Mouse (Mus musculus): Measurements from ENCODE around the gene Lsg1. TPM values are rescaled to one million over a fixed set of nuclear protein-coding genes. Genes with fewer than 3 reads are reported as not detected.
A peak's percentile ranks its signal among the peaks of the same experiment; 100 is the strongest.

The Lsg1 gene
- polyA plus RNA-seq, 1 experiment from 2014 or later = 39.1 TPM

- no peak for ATAC-seq
- no peak overlapping the region for H3K27ac ChIP-seq (ENCODE audit: low read length)
- no peaks in the 10 kb centered on the region for H3K9me3 ChIP-seq (replicated peaks; ENCODE audit: control insufficient read depth, low read length, poor library complexity, severe bottlenecking)
- no peak overlapping the region for H3K9ac ChIP-seq (ENCODE audit: low read depth, low read length)
- WGBS = 30% methylated on average over 9 of the region's 9 CpGs
- H3K4me1 ChIP-seq (ENCODE audit: control insufficient read depth, insufficient read depth, low read length) = no peaks in the 10 kb centered on the region
- H3K27me3 ChIP-seq (ENCODE audit: control insufficient read depth, insufficient read depth, low read depth, low read length) = no peaks in the 10 kb centered on the region
- H3K4me3 ChIP-seq (ENCODE audit: low read depth, low read length) = no peak overlapping the region
- no peak overlapping the region for H3K4me2 ChIP-seq (ENCODE audit: low read length)
- peaks cover 21% of the 10 kb centered on the region for H3K36me3 ChIP-seq (ENCODE audit: control insufficient read depth, insufficient read depth, low read length)
These were observed 67.0 kb downstream of the Lsg1 start for GRCm38 (mm10) chr16:30520361-30520823.

DNA sequence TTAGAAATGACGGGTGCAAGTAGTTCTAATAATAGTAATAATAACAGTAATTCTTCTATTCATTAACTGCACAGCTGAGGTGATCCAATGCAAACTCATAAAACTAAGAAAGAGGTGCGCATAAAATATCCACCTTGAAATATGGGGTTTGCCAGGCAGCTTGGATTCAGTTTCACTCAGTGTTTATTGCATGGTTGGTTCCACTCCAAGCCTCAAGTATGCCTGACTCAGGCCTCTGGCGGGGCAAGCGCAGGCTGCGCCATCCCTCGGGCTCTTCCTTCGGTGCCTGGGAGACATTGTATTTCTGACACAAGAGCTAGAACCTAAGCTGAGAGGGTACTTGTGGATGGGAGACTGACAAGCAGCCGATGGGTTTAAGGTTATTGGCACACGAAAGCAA lies 68.8 kb downstream of the Lsg1 start:
- whole genome bisulfite sequencing = 84% methylated on average over 9 of the region's 9 CpGs
- H3K4me1 ChIP-seq (ENCODE audit: control insufficient read depth, insufficient read depth, low read length) = no peaks in the 10 kb centered on the region
- no peak overlapping the region for H3K4me2 ChIP-seq (ENCODE audit: low read length)
- H3K9ac ChIP-seq (ENCODE audit: low read depth, low read length) = no peak overlapping the region
- ATAC-seq = no peak
- H3K27ac ChIP-seq (ENCODE audit: low read length) = no peak overlapping the region
- H3K27me3 ChIP-seq (ENCODE audit: control insufficient read depth, insufficient read depth, low read depth, low read length) = no peaks in the 10 kb centered on the region
- peaks cover 29% of the 10 kb centered on the region for H3K36me3 ChIP-seq (ENCODE audit: control insufficient read depth, insufficient read depth, low read length)
- no peaks in the 10 kb centered on the region for H3K9me3 ChIP-seq (replicated peaks; ENCODE audit: control insufficient read depth, low read length, poor library complexity, severe bottlenecking)
- no peak overlapping the region for H3K4me3 ChIP-seq (ENCODE audit: low read depth, low read length)

- H3K36me3 ChIP-seq (ENCODE audit: control insufficient read depth, insufficient read depth, low read length) = peaks cover 29% of the 10 kb centered on the region
These were observed 69.6 kb downstream of the Lsg1 start for GRCm38 (mm10) chr16:30517666-30518283.

GRCm38 (mm10) chr16:30516993-30517392 lies 70.4 kb downstream of the Lsg1 start:
- Histone ChIP-seq H3K9me3 (replicated peaks; ENCODE audit: control insufficient read depth, low read length, poor library complexity, severe bottlenecking) (no peaks in the 10 kb centered on the region), H3K4me3 (ENCODE audit: low read depth, low read length) (no peak overlapping the region), H3K9ac (ENCODE audit: low read depth, low read length) (no peak overlapping the region), H3K27ac (ENCODE audit: low read length) (no peak overlapping the region), H3K4me2 (ENCODE audit: low read length) (no peak overlapping the region), H3K4me1 (ENCODE audit: control insufficient read depth, insufficient read depth, low read length) (0 out of 2 replicates have a peak, but pooled peaks cover 3% of the 10 kb centered on the region), H3K27me3 (ENCODE audit: control insufficient read depth, insufficient read depth, low read depth, low read length) (no peaks in the 10 kb centered on the region), H3K36me3 (ENCODE audit: control insufficient read depth, insufficient read depth, low read length) (peaks cover 22% of the 10 kb centered on the region)
- no peak for ATAC-seq
- WGBS = 96% methylated on average over 9 of the region's 9 CpGs

More at GRCm38 (mm10) chr16:30517666-30518283, 69.6 kb downstream of the Lsg1 start:
- Histone ChIP-seq H3K9me3 (replicated peaks; ENCODE audit: control insufficient read depth, low read length, poor library complexity, severe bottlenecking) (no peaks in the 10 kb centered on the region), H3K9ac (ENCODE audit: low read depth, low read length) (no peak overlapping the region), H3K27ac (ENCODE audit: low read length) (no peak overlapping the region), H3K27me3 (ENCODE audit: control insufficient read depth, insufficient read depth, low read depth, low read length) (no peaks in the 10 kb centered on the region), H3K4me2 (ENCODE audit: low read length) (no peak overlapping the region), H3K4me3 (ENCODE audit: low read depth, low read length) (no peak overlapping the region), H3K4me1 (ENCODE audit: control insufficient read depth, insufficient read depth, low read length) (no peaks in the 10 kb centered on the region)
- ATAC-seq = no peak
- WGBS = 77% methylated on average over 11 of the region's 11 CpGs

GRCm38 (mm10) chr16:30515418-30515817 lies 72.0 kb downstream of the Lsg1 start:
- H3K9me3 ChIP-seq (replicated peaks; ENCODE audit: control insufficient read depth, low read length, poor library complexity, severe bottlenecking) = no peaks in the 10 kb centered on the region
- H3K27me3 ChIP-seq (ENCODE audit: control insufficient read depth, insufficient read depth, low read depth, low read length) = no peaks in the 10 kb centered on the region
- no peak overlapping the region for H3K9ac ChIP-seq (ENCODE audit: low read depth, low read length)
- no peak overlapping the region for H3K4me2 ChIP-seq (ENCODE audit: low read length)
- no peak overlapping the region for H3K27ac ChIP-seq (ENCODE audit: low read length)
- WGBS = 64% methylated on average over 12 of the region's 12 CpGs
- no peak overlapping the region for H3K4me3 ChIP-seq (ENCODE audit: low read depth, low read length)
- H3K4me1 ChIP-seq (ENCODE audit: control insufficient read depth, insufficient read depth, low read length) = peaks cover 10% of the 10 kb centered on the region
- peaks cover 17% of the 10 kb centered on the region for H3K36me3 ChIP-seq (ENCODE audit: control insufficient read depth, insufficient read depth, low read length)
- no peak for ATAC-seq

- Histone ChIP-seq H3K9me3 (replicated peaks; ENCODE audit: control insufficient read depth, low read length, poor library complexity, severe bottlenecking) (no peaks in the 10 kb centered on the region), H3K36me3 (ENCODE audit: control insufficient read depth, insufficient read depth, low read length) (peaks cover 15% of the 10 kb centered on the region), H3K4me3 (ENCODE audit: low read depth, low read length) (no peak overlapping the region), H3K27me3 (ENCODE audit: control insufficient read depth, insufficient read depth, low read depth, low read length) (no peaks in the 10 kb centered on the region), H3K4me2 (ENCODE audit: low read length) (no peak overlapping the region), H3K27ac (ENCODE audit: low read length) (no peak overlapping the region), H3K4me1 (ENCODE audit: control insufficient read depth, insufficient read depth, low read length) (peaks cover 15% of the 10 kb centered on the region), H3K9ac (ENCODE audit: low read depth, low read length) (no peak overlapping the region)
- WGBS = 75% methylated on average over 20 of the region's 20 CpGs
- no peak for ATAC-seq
These were observed 74.1 kb downstream of the Lsg1 start for GRCm38 (mm10) chr16:30513050-30514024.

DNA sequence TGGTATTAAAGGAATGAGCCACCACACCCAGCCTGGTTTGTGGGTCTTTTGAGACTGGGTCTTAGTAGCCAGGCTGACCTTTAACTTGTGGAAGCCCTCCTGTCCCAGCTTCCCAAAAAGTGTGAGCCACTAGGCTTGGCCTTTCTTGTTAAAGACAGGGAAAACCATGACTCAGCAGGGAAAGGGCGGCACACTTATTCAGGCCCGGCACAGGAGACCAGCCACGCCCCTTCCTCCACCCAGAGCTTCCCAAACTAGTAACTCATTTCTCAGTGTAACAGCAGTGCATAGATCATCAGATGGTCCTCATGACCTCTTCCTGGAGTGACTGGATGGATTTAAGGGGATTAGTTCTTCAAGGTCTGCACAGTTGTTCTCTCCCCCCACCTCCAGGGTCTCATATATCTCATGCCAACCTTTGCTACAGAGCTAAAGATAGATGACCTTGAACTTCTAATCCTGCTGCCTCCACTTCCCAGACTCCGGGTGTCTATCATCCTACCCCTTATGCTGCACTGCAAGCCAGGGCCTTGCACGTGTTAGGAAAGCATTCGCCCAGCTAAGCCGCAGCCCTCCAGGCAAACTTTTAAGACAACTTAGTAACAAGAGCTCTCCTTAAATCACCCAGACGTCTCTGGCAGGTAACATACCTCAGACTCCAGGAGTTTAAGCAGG lies 74.9 kb downstream of the Lsg1 start:
- Histone ChIP-seq H3K9ac (ENCODE audit: low read depth, low read length) (no peak overlapping the region), H3K36me3 (ENCODE audit: control insufficient read depth, insufficient read depth, low read length) (peaks cover 15% of the 10 kb centered on the region), H3K4me3 (ENCODE audit: low read depth, low read length) (no peak overlapping the region), H3K4me1 (ENCODE audit: control insufficient read depth, insufficient read depth, low read length) (peaks cover 15% of the 10 kb centered on the region), H3K27me3 (ENCODE audit: control insufficient read depth, insufficient read depth, low read depth, low read length) (no peaks in the 10 kb centered on the region), H3K9me3 (replicated peaks; ENCODE audit: control insufficient read depth, low read length, poor library complexity, severe bottlenecking) (no peaks in the 10 kb centered on the region), H3K4me2 (ENCODE audit: low read length) (no peak overlapping the region), H3K27ac (ENCODE audit: low read length) (no peak overlapping the region)
- 55% methylated on average over 8 of the region's 8 CpGs for WGBS
- ATAC-seq = no peak

GRCm38 (mm10) chr16:30511563-30512340 lies 75.6 kb downstream of the Lsg1 start:
- Histone ChIP-seq H3K9me3 (replicated peaks; ENCODE audit: control insufficient read depth, low read length, poor library complexity, severe bottlenecking) (no peaks in the 10 kb centered on the region), H3K9ac (ENCODE audit: low read depth, low read length) (peak overlapping the region; percentile 77), H3K4me1 (ENCODE audit: control insufficient read depth, insufficient read depth, low read length) (peaks cover 15% of the 10 kb centered on the region), H3K27ac (ENCODE audit: low read length) (peak overlapping the region; percentile 88; the same call in 1 of the 2 replicates), H3K4me3 (ENCODE audit: low read depth, low read length) (peak overlapping the region; percentile 54), H3K27me3 (ENCODE audit: control insufficient read depth, insufficient read depth, low read depth, low read length) (no peaks in the 10 kb centered on the region), H3K4me2 (ENCODE audit: low read length) (peak overlapping the region; percentile 69), H3K36me3 (ENCODE audit: control insufficient read depth, insufficient read depth, low read length) (peaks cover 9% of the 10 kb centered on the region; the same call in 1 of the 2 replicates)
- WGBS = 83% methylated on average over 13 of the region's 13 CpGs
- no peak for ATAC-seq

Data from midbrain, embryonic 16.5 days (tissue).